Mouse (Mus musculus): ENCODE data around the gene Hmga1b. TPM values are rescaled to one million over a fixed set of nuclear protein-coding genes. Genes with fewer than 3 reads are reported as not detected.

The Hmga1b gene
- total and polyA plus RNA-seq, 3 experiments = 190 to 633 TPM; not detected in 1

DNA sequence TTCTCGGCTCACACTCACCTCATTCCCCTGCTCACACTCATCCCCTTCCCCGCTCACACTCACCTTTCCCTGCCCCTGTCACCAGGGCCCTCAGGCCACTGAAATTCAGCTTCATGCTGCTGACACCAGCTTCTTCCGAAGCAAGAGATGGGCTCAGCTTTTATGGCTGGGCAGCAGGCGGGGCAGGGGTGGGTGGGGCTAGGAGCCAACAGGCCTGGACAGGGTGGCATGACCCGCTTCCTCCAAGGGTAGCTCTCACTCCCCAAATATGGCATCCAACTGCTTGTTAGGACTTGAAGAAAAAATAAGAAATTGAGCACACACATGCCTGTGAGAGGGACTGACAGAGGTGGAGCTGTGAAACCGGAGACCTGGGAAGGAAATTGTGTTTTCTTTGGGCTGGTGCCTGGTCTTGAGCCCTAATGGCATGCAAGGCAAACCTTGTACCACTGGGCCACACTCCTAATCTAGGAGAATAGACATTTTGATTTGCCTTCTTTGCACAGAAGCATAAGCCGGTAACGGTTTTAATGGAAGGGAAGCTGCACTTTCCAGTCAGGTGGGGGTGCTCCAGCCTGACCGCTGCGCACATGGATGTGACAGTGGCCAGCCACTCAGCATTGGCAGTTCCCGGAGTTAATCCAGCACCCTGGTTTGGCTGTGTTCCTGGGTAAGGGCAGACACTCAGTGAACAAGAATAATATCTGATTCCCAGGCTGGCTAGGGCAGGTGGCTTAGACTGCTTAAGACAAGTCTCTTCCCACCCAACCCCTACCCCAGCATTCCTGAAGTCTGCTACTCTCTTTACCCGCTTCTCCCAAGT lies 30.5 kb upstream of the Hmga1b start, which contains the start of gene Cbr2:
TSS of gene Cbr2 (minus strand) at position 257 of the 823 bp plus-strand sequence.
- TF ChIP-seq TAL1 (IDR thresholded peaks at IDR 0.05; ENCODE audit: low read length) (no peak), MAZ (IDR thresholded peaks at IDR 0.05; ENCODE audit: low read depth, low read length) (no peak), POLR2AphosphoS2 (IDR thresholded peaks at IDR 0.05; ENCODE audit: low read length) (no peak), ZKSCAN1 (IDR thresholded peaks at IDR 0.05; ENCODE audit: low read depth, low read length) (no peak), POLR2A (IDR thresholded peaks at IDR 0.05; ENCODE audit: control insufficient read depth in 1 of 2, insufficient read depth in 1 of 2, low read depth in 1 of 2, low read length in 2 of 2, poor library complexity in 1 of 2) (no peak), MEF2A (IDR thresholded peaks at IDR 0.05; ENCODE audit: extremely low read depth, insufficient replicate concordance, low read depth, low read length, poor library complexity, severe bottlenecking) (no peak), TCF12 (IDR thresholded peaks at IDR 0.05; ENCODE audit: low read depth, low read length) (no peak)
- Histone ChIP-seq H3K27me3 (ENCODE audit: control insufficient read depth in 1 of 2, insufficient read depth in 2 of 2, low read length in 2 of 2) (peaks cover 0 to 4% of the 10 kb centered on the region in 2 experiments; a peak in 3 of 4 replicates), H3K79me2 (ENCODE audit: control insufficient read depth, insufficient read depth, low read length, poor library complexity) (no peaks in the 10 kb centered on the region), H3K36me3 (ENCODE audit: control insufficient read depth in 1 of 2, insufficient read depth in 2 of 2, low read length in 2 of 2) (no peaks in the 10 kb centered on the region), H3K4me3 (ENCODE audit: control insufficient read depth in 1 of 2, insufficient read depth in 1 of 2, low read depth in 2 of 2, low read length in 2 of 2) (no peak within 1 kb of the TSS), H3K9ac (ENCODE audit: control insufficient read depth, low read depth, low read length, poor library complexity, severe bottlenecking) (no peak within 1 kb of the TSS), H3K27ac (ENCODE audit: control insufficient read depth, low read depth, low read length) (no peak within 1 kb of the TSS), H3K9me3 (replicated peaks; ENCODE audit: insufficient read depth, low read length) (no peaks in the 10 kb centered on the region), H3K4me1 (ENCODE audit: control insufficient read depth in 1 of 2, insufficient read depth in 2 of 2, low read length in 2 of 2) (peaks cover 0 to 4% of the 10 kb centered on the region in 2 experiments; a peak in 1 of 4 replicates)
- no peak for DNase-seq (ENCODE audit: low read depth, low spot score)

- no peaks in the 10 kb centered on the region for H3K79me2 ChIP-seq (ENCODE audit: control insufficient read depth, insufficient read depth, low read length, poor library complexity)
- H3K27me3 ChIP-seq (ENCODE audit: control insufficient read depth in 1 of 2, insufficient read depth in 2 of 2, low read length in 2 of 2) = peaks cover 0 to 4% of the 10 kb centered on the region in 2 experiments; a peak in 3 of 4 replicates
- H3K27ac ChIP-seq (ENCODE audit: control insufficient read depth, low read depth, low read length) = no peak overlapping the region
- 0 out of 2 replicates have a peak, but pooled peaks have one; percentile 11 for TF ChIP-seq RCOR1 (IDR thresholded peaks at IDR 0.05; ENCODE audit: low read depth, low read length)
- no peak for TF ChIP-seq NRF1 (IDR thresholded peaks at IDR 0.05; ENCODE audit: insufficient read depth, low read depth, low read length, poor library complexity, severe bottlenecking)
- TF ChIP-seq MXI1 (IDR thresholded peaks at IDR 0.05; ENCODE audit: low read depth, low read length) = no peak
- peaks cover 0 to 4% of the 10 kb centered on the region in 2 experiments; a peak in 1 of 4 replicates for H3K4me1 ChIP-seq (ENCODE audit: control insufficient read depth in 1 of 2, insufficient read depth in 2 of 2, low read length in 2 of 2)
- no peaks in the 10 kb centered on the region for H3K9me3 ChIP-seq (replicated peaks; ENCODE audit: insufficient read depth, low read length)
- H3K36me3 ChIP-seq (ENCODE audit: control insufficient read depth in 1 of 2, insufficient read depth in 2 of 2, low read length in 2 of 2) = no peaks in the 10 kb centered on the region
- H3K4me3 ChIP-seq (ENCODE audit: control insufficient read depth in 1 of 2, insufficient read depth in 1 of 2, low read depth in 2 of 2, low read length in 2 of 2) = no peak overlapping the region
- H3K9ac ChIP-seq (ENCODE audit: control insufficient read depth, low read depth, low read length, poor library complexity, severe bottlenecking) = no peak overlapping the region
- DNase-seq (ENCODE audit: low read depth, low spot score) = peak; percentile 72
These were observed 29.1 kb upstream of the Hmga1b start for GRCm38 (mm10) chr11:120733521-120733920.

GRCm38 (mm10) chr11:120736424-120736823 lies 26.2 kb upstream of the Hmga1b start:
- H3K9ac ChIP-seq (ENCODE audit: control insufficient read depth, low read depth, low read length, poor library complexity, severe bottlenecking) = no peak overlapping the region
- peaks cover 3 to 4% of the 10 kb centered on the region in 2 experiments for H3K27me3 ChIP-seq (ENCODE audit: control insufficient read depth in 1 of 2, insufficient read depth in 2 of 2, low read length in 2 of 2)
- no peak overlapping the region for H3K4me3 ChIP-seq (ENCODE audit: control insufficient read depth in 1 of 2, insufficient read depth in 1 of 2, low read depth in 2 of 2, low read length in 2 of 2)
- no peak for DNase-seq (ENCODE audit: low read depth, low spot score)
- H3K79me2 ChIP-seq (ENCODE audit: control insufficient read depth, insufficient read depth, low read length, poor library complexity) = no peaks in the 10 kb centered on the region
- TF ChIP-seq NRF1 (IDR thresholded peaks at IDR 0.05; ENCODE audit: insufficient read depth, low read depth, low read length, poor library complexity, severe bottlenecking) = no peak
- no peaks in the 10 kb centered on the region for H3K9me3 ChIP-seq (replicated peaks; ENCODE audit: insufficient read depth, low read length)
- no peak overlapping the region for H3K27ac ChIP-seq (ENCODE audit: control insufficient read depth, low read depth, low read length)
- H3K36me3 ChIP-seq (ENCODE audit: control insufficient read depth in 1 of 2, insufficient read depth in 2 of 2, low read length in 2 of 2) = no peaks in the 10 kb centered on the region
- no peaks in the 10 kb centered on the region for H3K4me1 ChIP-seq (ENCODE audit: control insufficient read depth in 1 of 2, insufficient read depth in 2 of 2, low read length in 2 of 2)

Measured in MEL (cell line).